Mouse (Mus musculus): Measurements from ENCODE around the gene Olfr1118. TPM values are rescaled to one million over a fixed set of nuclear protein-coding genes. Genes with fewer than 3 reads are reported as not detected.
"Not testable (repeated sequence)": the region's sequence is repeated elsewhere in the genome, so short reads cannot be mapped to it uniquely, and the experiment has no call there.

Olfr1118 gene
- total RNA-seq (2021), result not detected
- long read RNA-seq, experiment 1, result 0 reads
- long read RNA-seq, experiment 2, result 0 reads

- DNase-seq (ENCODE audit: low spot score), result no peak
Observed at GRCm38 (mm10) chr2:87307281-87307680, at the start of gene Olfr1118. Gene Olfr1118 (plus strand): TSS chr2:87307581.

GRCm38 (mm10) chr2:87267234-87267633 lies 40.1 kb upstream of the Olfr1118 start, which contains the start of gene Olfr1116:
Gene Olfr1116 (plus strand): TSS chr2:87267534.
- no peak for DNase-seq (ENCODE audit: low spot score)

- not testable (repeated sequence) for DNase-seq (ENCODE audit: low spot score)
Observed at GRCm38 (mm10) chr2:87293977-87294376, 13.4 kb upstream of the Olfr1118 start.

- no peak for DNase-seq (ENCODE audit: low spot score)
Observed at GRCm38 (mm10) chr2:87354515-87354914, 47.1 kb downstream of the Olfr1118 start, which contains the start of gene Olfr1120. Gene Olfr1120 (plus strand): TSS chr2:87354815.

GRCm38 (mm10) chr2:87360121-87360520 lies 52.7 kb downstream of the Olfr1118 start:
- not testable (repeated sequence) for DNase-seq (ENCODE audit: low spot score)

Other genes starting within 250 kb of the Olfr1118 start
- not detected for gene Olfr1107, start 231.8 kb upstream of the Olfr1118 start, total RNA-seq (2021)
- not detected for gene Olfr1109, start 211.6 kb upstream of the Olfr1118 start, total RNA-seq (2021)
- not detected for gene Olfr259, start 193.0 kb upstream of the Olfr1118 start, total RNA-seq (2021)
- gene Olfr1110, start 167.3 kb upstream of the Olfr1118 start, total RNA-seq (2021), result not detected
- not detected for gene Olfr1111, start 155.0 kb upstream of the Olfr1118 start, total RNA-seq (2021)
- gene Olfr1112, start 119.8 kb upstream of the Olfr1118 start, total RNA-seq (2021), result not detected
- gene Olfr1113, start 98.6 kb upstream of the Olfr1118 start, total RNA-seq (2021), result not detected
- not detected for gene Olfr1115, start 59.6 kb upstream of the Olfr1118 start, total RNA-seq (2021)
- gene Olfr1116, start 40.0 kb upstream of the Olfr1118 start, total RNA-seq (2021), result not detected
- gene Olfr1120, start 47.2 kb downstream of the Olfr1118 start, total RNA-seq (2021), result not detected
- gene Olfr1121, start 62.3 kb downstream of the Olfr1118 start, total RNA-seq (2021), result not detected
- gene Olfr1122, start 78.3 kb downstream of the Olfr1118 start, total RNA-seq (2021), result under 1 TPM in 1 of 2 experiments, not detected in 1; 0.05 TPM
- not detected for gene Olfr1123, start 109.1 kb downstream of the Olfr1118 start, total RNA-seq (2021)
- gene Olfr1124, start 122.7 kb downstream of the Olfr1118 start, total RNA-seq (2021), result not detected
- gene Olfr1126, start 146.4 kb downstream of the Olfr1118 start, total RNA-seq (2021), result not detected
- not detected for gene Pramel7, start 189.5 kb downstream of the Olfr1118 start, total RNA-seq (2021)
- gene Pramel6, start 199.0 kb downstream of the Olfr1118 start, total RNA-seq (2021), result not detected
- gene Olfr153, start 224.2 kb downstream of the Olfr1118 start, total RNA-seq (2021), result not detected
- gene Olfr1128, start 238.0 kb downstream of the Olfr1118 start, total RNA-seq (2021), result not detected

Data from gastrocnemius, adult 18-20 months (tissue).